Mouse (Mus musculus) neural tube, embryonic 15.5 days (tissue): Measurements from ENCODE around the gene Adam22. TPM values are rescaled to one million over a fixed set of nuclear protein-coding genes. Genes with fewer than 3 reads are reported as not detected.

ENCODE experiments used
- ATAC-seq: fragments of 200-750 bp; cut with Nextera tagmentation; 2 replicates; pipeline ENCODE4 v1.8.0; 2017; ENCODE audit warnings: mild to moderate bottlenecking, moderate TSS enrichment, moderate library complexity; ENCODE audit not compliant: low FRiP score
- H3K27ac ChIP-seq: fragments of 300-500 bp; sonication (generic); replicated peaks from 2 replicates; pipeline ENCODE4 v1.5.1; 2015; ENCODE audit warnings: mild to moderate bottlenecking, inconsistent platforms
- H3K27me3 ChIP-seq: fragments of 300-500 bp; sonication (generic); replicated peaks from 2 replicates; pipeline ENCODE4 v1.6.1; 2015; ENCODE audit warnings: inconsistent platforms
- H3K36me3 ChIP-seq: fragments of 300-500 bp; sonication (generic); 2 replicates; pipeline ENCODE4 v1.6.1; 2015; ENCODE audit warnings: inconsistent platforms
- H3K4me1 ChIP-seq: fragments of 300-500 bp; sonication (generic); 2 replicates; pipeline ENCODE4 v1.6.1; 2015; ENCODE audit warnings: inconsistent platforms
- H3K4me2 ChIP-seq: fragments of 300-500 bp; sonication (generic); 2 replicates; pipeline ENCODE4 v1.6.1; 2015; ENCODE audit warnings: inconsistent platforms, mild to moderate bottlenecking, moderate library complexity
- H3K4me3 ChIP-seq: fragments of 300-500 bp; sonication (generic); replicated peaks from 2 replicates; pipeline ENCODE4 v1.5.1; 2015; ENCODE audit warnings: mild to moderate bottlenecking, inconsistent platforms
- H3K9ac ChIP-seq: fragments of 300-500 bp; sonication (generic); replicated peaks from 2 replicates; pipeline ENCODE4 v1.6.1; 2015; ENCODE audit warnings: mild to moderate bottlenecking, inconsistent platforms
- H3K9me3 ChIP-seq: fragments of 300-500 bp; sonication (generic); replicated peaks from 2 replicates; pipeline ENCODE4 v1.6.1; 2016; ENCODE audit warnings: inconsistent platforms
- WGBS: fragments of 180-500 bp; shearing (Covaris S2); methylation state at CpG from one replicate; pipeline ENCODE4 v1.1.7; 2015; ENCODE audit warnings: mixed read lengths; 5-methylcytosine and 5-hydroxymethylcytosine counted together
- polyA plus RNA-seq: library from polyadenylated mRNA; unstranded; fragments of >200 nt; fragmentation: Nextera tagmentation; extraction: Ambion mirVana; gene quantifications from 2 replicates; pipeline ENCODE4 v1.2.1, GENCODE M21; 2015

Adam22 gene
- polyA plus RNA-seq, 1 experiment from 2014 or later: 42.3 TPM

- no peaks in the 10 kb centered on the region for H3K27me3 ChIP-seq
- H3K9me3 ChIP-seq: no peaks in the 10 kb centered on the region
- peak overlapping the region; percentile 89 for H3K9ac ChIP-seq
- peak overlapping the region; percentile 64 for H3K4me2 ChIP-seq
- H3K27ac ChIP-seq: peak overlapping the region; percentile 92
- H3K4me1 ChIP-seq: peaks cover 17% of the 10 kb centered on the region
- H3K36me3 ChIP-seq: no peaks in the 10 kb centered on the region
- WGBS: under 1% methylated on average over 25 of the region's 25 CpGs
- ATAC-seq: peak; percentile 78
- H3K4me3 ChIP-seq: peak overlapping the region; percentile 75
Measured at GRCm38 (mm10) chr5:8366771-8367613, 968 bp downstream of the Adam22 start.

- Histone ChIP-seq H3K9me3 (no peaks in the 10 kb centered on the region), H3K36me3 (0 out of 2 replicates have a peak, but pooled peaks cover 3% of the 10 kb centered on the region), H3K4me1 (peaks cover 26% of the 10 kb centered on the region), H3K4me2 (no peak overlapping the region), H3K9ac (no peak overlapping the region), H3K27me3 (no peaks in the 10 kb centered on the region), H3K4me3 (no peak overlapping the region), H3K27ac (no peak overlapping the region)
- no peak for ATAC-seq
- 65% methylated on average over 1 of the region's 1 CpGs for WGBS
Measured at GRCm38 (mm10) chr5:8362361-8362760, 5.6 kb downstream of the Adam22 start.

GRCm38 (mm10) chr5:8357677-8358076, 10.3 kb downstream of the Adam22 start:
- Histone ChIP-seq H3K9me3 (no peaks in the 10 kb centered on the region), H3K27me3 (no peaks in the 10 kb centered on the region), H3K4me3 (no peak overlapping the region), H3K36me3 (peaks cover 8% of the 10 kb centered on the region; the same call in 1 of the 2 replicates), H3K9ac (no peak overlapping the region), H3K4me2 (no peak overlapping the region), H3K27ac (no peak overlapping the region), H3K4me1 (peaks cover 18% of the 10 kb centered on the region)
- whole genome bisulfite sequencing: 69% methylated on average over 8 of the region's 8 CpGs
- ATAC-seq: no peak

- H3K9ac ChIP-seq: no peak overlapping the region
- WGBS: 51% methylated on average over 13 of the region's 13 CpGs
- no peak overlapping the region for H3K4me3 ChIP-seq
- H3K36me3 ChIP-seq: peaks cover 8% of the 10 kb centered on the region; the same call in 1 of the 2 replicates
- ATAC-seq: no peak
- H3K4me1 ChIP-seq: peaks cover 18% of the 10 kb centered on the region
- H3K9me3 ChIP-seq: no peaks in the 10 kb centered on the region
- peak overlapping the region; percentile 34 for H3K27ac ChIP-seq
- H3K4me2 ChIP-seq: no peak overlapping the region
- H3K27me3 ChIP-seq: no peaks in the 10 kb centered on the region
Measured at GRCm38 (mm10) chr5:8356885-8357651, 10.9 kb downstream of the Adam22 start.

GRCm38 (mm10) chr5:8356326-8356725, 11.6 kb downstream of the Adam22 start:
- Histone ChIP-seq H3K9me3 (no peaks in the 10 kb centered on the region), H3K4me1 (peaks cover 18% of the 10 kb centered on the region), H3K9ac (no peak overlapping the region), H3K4me3 (no peak overlapping the region), H3K27me3 (no peaks in the 10 kb centered on the region), H3K4me2 (no peak overlapping the region), H3K27ac (no peak overlapping the region), H3K36me3 (peaks cover 5% of the 10 kb centered on the region; the same call in 1 of the 2 replicates)
- ATAC-seq: peak; percentile 64; the same call in 1 of the 2 replicates
- WGBS: 21% methylated on average over 2 of the region's 2 CpGs

GRCm38 (mm10) chr5:8349557-8349956, 18.4 kb downstream of the Adam22 start:
- Histone ChIP-seq H3K4me1 (no peaks in the 10 kb centered on the region), H3K9me3 (no peaks in the 10 kb centered on the region), H3K27me3 (no peaks in the 10 kb centered on the region), H3K4me3 (no peak overlapping the region), H3K4me2 (no peak overlapping the region), H3K9ac (no peak overlapping the region), H3K27ac (no peak overlapping the region), H3K36me3 (no peaks in the 10 kb centered on the region; the same call in 1 of the 2 replicates)
- no peak for ATAC-seq
- WGBS: 84% methylated on average over 10 of the region's 10 CpGs

- ATAC-seq: no peak
- Histone ChIP-seq H3K4me3 (no peak overlapping the region), H3K36me3 (no peaks in the 10 kb centered on the region), H3K27ac (no peak overlapping the region), H3K27me3 (no peaks in the 10 kb centered on the region), H3K9ac (no peak overlapping the region), H3K4me2 (no peak overlapping the region), H3K9me3 (no peaks in the 10 kb centered on the region), H3K4me1 (no peaks in the 10 kb centered on the region)
Measured at GRCm38 (mm10) chr5:8346329-8346728, 21.6 kb downstream of the Adam22 start.

- no peaks in the 10 kb centered on the region for H3K36me3 ChIP-seq
- no peaks in the 10 kb centered on the region for H3K27me3 ChIP-seq
- no peak overlapping the region for H3K4me2 ChIP-seq
- no peak overlapping the region for H3K27ac ChIP-seq
- no peak overlapping the region for H3K4me3 ChIP-seq
- no peaks in the 10 kb centered on the region for H3K9me3 ChIP-seq
- WGBS: 91% methylated on average over 3 of the region's 3 CpGs
- no peaks in the 10 kb centered on the region for H3K4me1 ChIP-seq
- ATAC-seq: no peak
- no peak overlapping the region for H3K9ac ChIP-seq
Measured at GRCm38 (mm10) chr5:8343296-8343695, 24.7 kb downstream of the Adam22 start.

GRCm38 (mm10) chr5:8341676-8342075, 26.3 kb downstream of the Adam22 start:
- Histone ChIP-seq H3K4me2 (no peak overlapping the region), H3K27me3 (no peaks in the 10 kb centered on the region), H3K9me3 (no peaks in the 10 kb centered on the region), H3K27ac (no peak overlapping the region), H3K4me3 (no peak overlapping the region), H3K9ac (no peak overlapping the region), H3K4me1 (no peaks in the 10 kb centered on the region), H3K36me3 (no peaks in the 10 kb centered on the region)
- ATAC-seq: no peak
- 94% methylated on average over 4 of the region's 4 CpGs for WGBS

GRCm38 (mm10) chr5:8327645-8328269, 40.2 kb downstream of the Adam22 start:
- H3K36me3 ChIP-seq: peaks cover 13% of the 10 kb centered on the region
- 72% methylated on average over 4 of the region's 4 CpGs for WGBS
- H3K4me1 ChIP-seq: no peaks in the 10 kb centered on the region
- H3K9ac ChIP-seq: no peak overlapping the region
- H3K9me3 ChIP-seq: no peaks in the 10 kb centered on the region
- H3K4me3 ChIP-seq: no peak overlapping the region
- H3K27ac ChIP-seq: no peak overlapping the region
- no peak for ATAC-seq
- no peak overlapping the region for H3K4me2 ChIP-seq
- no peaks in the 10 kb centered on the region for H3K27me3 ChIP-seq

- WGBS: 90% methylated on average over 5 of the region's 5 CpGs
- Histone ChIP-seq H3K4me2 (no peak overlapping the region), H3K4me1 (no peaks in the 10 kb centered on the region), H3K27ac (no peak overlapping the region), H3K36me3 (peaks cover 13% of the 10 kb centered on the region), H3K27me3 (no peaks in the 10 kb centered on the region), H3K9ac (no peak overlapping the region), H3K9me3 (no peaks in the 10 kb centered on the region), H3K4me3 (no peak overlapping the region)
- ATAC-seq: no peak
Measured at GRCm38 (mm10) chr5:8326671-8327070, 41.3 kb downstream of the Adam22 start.
